Mouse (Mus musculus): Measurements from ENCODE around the gene Tesc. TPM values are rescaled to one million over a fixed set of nuclear protein-coding genes. Genes with fewer than 3 reads are reported as not detected.
A peak's percentile ranks its signal among the peaks of the same experiment; 100 is the strongest.

Gene Tesc
- total and polyA plus RNA-seq, 2 experiments from 2014 or later, result 3.8 to 6.9 TPM

DNA sequence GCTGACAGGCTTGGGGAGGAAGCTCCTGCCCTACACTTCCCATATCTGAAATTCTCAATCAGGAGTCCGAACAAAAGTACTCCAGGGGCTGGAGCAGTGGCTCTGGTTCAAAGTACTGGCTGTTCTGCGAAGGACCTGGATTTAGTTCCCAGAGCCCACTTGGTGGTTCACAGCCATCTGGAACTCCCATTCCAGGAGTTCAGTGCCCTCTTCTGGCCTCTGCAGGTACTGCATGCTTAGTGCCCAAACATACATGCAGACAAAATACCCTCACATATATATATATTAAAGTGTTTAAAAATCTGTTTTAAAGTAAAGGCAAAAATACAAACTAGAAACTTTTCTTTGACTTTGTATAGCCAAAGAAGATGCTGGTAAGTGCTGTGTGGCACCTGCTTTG, 63.3 kb downstream of the Tesc start:
- 100% methylated on average over 2 of the region's 2 CpGs for WGBS
- H3K36me3 ChIP-seq (ENCODE audit: insufficient read depth, low read length), result peaks cover 19% of the 10 kb centered on the region
- no peaks in the 10 kb centered on the region for H3K9me3 ChIP-seq (ENCODE audit: low read length)
- H3K4me3 ChIP-seq (ENCODE audit: low read length), result no peak overlapping the region
- DNase-seq (ENCODE audit: low spot score), result no peak
- no peak for ATAC-seq
- no peak overlapping the region for H3K9ac ChIP-seq (replicated peaks; ENCODE audit: low read length)
- no peak overlapping the region for H3K27ac ChIP-seq
- H3K27me3 ChIP-seq (ENCODE audit: insufficient read depth, low read length), result no peaks in the 10 kb centered on the region
- H3K4me1 ChIP-seq (ENCODE audit: insufficient read depth, low read length), result peaks cover 8% of the 10 kb centered on the region
- H3K4me2 ChIP-seq (ENCODE audit: low read depth, low read length), result no peak overlapping the region
- TF ChIP-seq CTCF (IDR thresholded peaks at IDR 0.05; ENCODE audit: low read depth), result peak; percentile 58

GRCm38 (mm10) chr5:118093321-118094035, 65.9 kb downstream of the Tesc start:
- Histone ChIP-seq H3K36me3 (ENCODE audit: insufficient read depth, low read length) (peaks cover 19% of the 10 kb centered on the region), H3K4me1 (ENCODE audit: insufficient read depth, low read length) (peaks cover 8% of the 10 kb centered on the region; the same call in 1 of the 2 replicates), H3K4me2 (ENCODE audit: low read depth, low read length) (no peak overlapping the region), H3K9ac (replicated peaks; ENCODE audit: low read length) (no peak overlapping the region), H3K27ac (peak overlapping the region; percentile 32; the same call in 1 of the 2 replicates), H3K9me3 (ENCODE audit: low read length) (no peaks in the 10 kb centered on the region), H3K4me3 (ENCODE audit: low read length) (no peak overlapping the region), H3K27me3 (ENCODE audit: insufficient read depth, low read length) (no peaks in the 10 kb centered on the region)
- peak; percentile 57 for TF ChIP-seq CTCF (IDR thresholded peaks at IDR 0.05; ENCODE audit: low read depth)
- peak; percentile 30; the same call in 1 of the 2 replicates for ATAC-seq
- peak; percentile 58 for DNase-seq (ENCODE audit: low spot score)
- 50% methylated on average over 11 of the region's 11 CpGs for WGBS

- H3K9ac ChIP-seq (replicated peaks; ENCODE audit: low read length), result no peak overlapping the region
- 0 out of 2 replicates have a peak overlapping the region, but pooled peaks have one; percentile 11 for H3K27ac ChIP-seq
- no peak overlapping the region for H3K4me2 ChIP-seq (ENCODE audit: low read depth, low read length)
- no peak for ATAC-seq
- no peak for DNase-seq (ENCODE audit: low spot score)
- H3K4me3 ChIP-seq (ENCODE audit: low read length), result no peak overlapping the region
- 75% methylated on average over 11 of the region's 11 CpGs for WGBS
- no peaks in the 10 kb centered on the region for H3K4me1 ChIP-seq (ENCODE audit: insufficient read depth, low read length)
- peaks cover 19% of the 10 kb centered on the region for H3K36me3 ChIP-seq (ENCODE audit: insufficient read depth, low read length)
- H3K9me3 ChIP-seq (ENCODE audit: low read length), result no peaks in the 10 kb centered on the region
- TF ChIP-seq CTCF (IDR thresholded peaks at IDR 0.05; ENCODE audit: low read depth), result no peak
- H3K27me3 ChIP-seq (ENCODE audit: insufficient read depth, low read length), result no peaks in the 10 kb centered on the region
These were observed 67.9 kb downstream of the Tesc start for GRCm38 (mm10) chr5:118095433-118095832.

GRCm38 (mm10) chr5:118095849-118096248, 68.3 kb downstream of the Tesc start:
- H3K9me3 ChIP-seq (ENCODE audit: low read length), result no peaks in the 10 kb centered on the region
- H3K4me3 ChIP-seq (ENCODE audit: low read length), result no peak overlapping the region
- H3K9ac ChIP-seq (replicated peaks; ENCODE audit: low read length), result no peak overlapping the region
- no peak overlapping the region for H3K4me2 ChIP-seq (ENCODE audit: low read depth, low read length)
- DNase-seq (ENCODE audit: low spot score) (no peak), ATAC-seq (no peak)
- no peaks in the 10 kb centered on the region for H3K27me3 ChIP-seq (ENCODE audit: insufficient read depth, low read length)
- H3K4me1 ChIP-seq (ENCODE audit: insufficient read depth, low read length), result no peaks in the 10 kb centered on the region
- H3K27ac ChIP-seq, result 0 out of 2 replicates have a peak overlapping the region, but pooled peaks have one; percentile 11
- no peak for TF ChIP-seq CTCF (IDR thresholded peaks at IDR 0.05; ENCODE audit: low read depth)
- peaks cover 16% of the 10 kb centered on the region for H3K36me3 ChIP-seq (ENCODE audit: insufficient read depth, low read length)
- 87% methylated on average over 4 of the region's 4 CpGs for WGBS

- 58% methylated on average over 3 of the region's 3 CpGs for WGBS
These were observed 68.8 kb downstream of the Tesc start for GRCm38 (mm10) chr5:118096317-118096716.

DNA sequence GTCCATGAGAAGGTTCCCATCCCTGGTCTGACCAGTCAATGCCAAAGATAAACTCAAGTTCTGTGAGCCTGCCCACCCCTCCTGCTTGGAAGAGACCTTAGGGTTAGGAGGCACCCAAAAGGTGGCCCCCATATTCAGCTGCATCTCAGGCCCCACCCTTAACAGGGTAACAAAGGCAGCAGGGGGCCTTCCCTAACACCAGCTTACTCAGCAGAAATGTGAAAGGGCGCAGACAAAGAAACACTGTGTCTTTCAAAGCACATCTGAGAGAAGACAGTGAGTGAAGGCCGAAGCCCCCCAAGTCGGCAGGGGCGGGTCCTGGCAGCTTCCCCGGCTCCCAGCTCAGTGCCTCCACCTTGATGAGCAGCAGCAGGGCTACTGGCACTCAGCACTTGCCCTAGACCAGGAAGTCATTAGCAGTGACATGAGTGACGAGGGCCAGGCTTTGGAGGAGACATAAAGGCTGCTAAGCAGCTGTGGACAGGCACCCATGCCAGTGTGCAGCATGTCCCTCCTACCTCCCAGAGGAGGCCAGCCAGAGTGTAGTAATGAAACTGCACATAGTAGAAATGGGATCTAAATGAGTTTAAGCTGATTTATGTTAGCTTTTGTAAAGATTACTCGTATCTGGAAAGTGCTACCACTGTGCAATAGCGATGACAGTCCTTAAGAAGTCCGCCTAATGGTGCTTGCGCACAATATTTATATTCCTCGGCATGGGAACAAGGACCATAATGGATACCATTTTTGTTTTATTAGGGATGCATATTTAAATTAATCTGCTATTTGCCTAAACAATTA, 71.7 kb downstream of the Tesc start:
- 0 out of 2 replicates have a peak overlapping the region, but pooled peaks have one; percentile 5 for H3K9ac ChIP-seq (replicated peaks; ENCODE audit: low read length)
- H3K27ac ChIP-seq, result peak overlapping the region; percentile 36; the same call in 1 of the 2 replicates
- no peak for TF ChIP-seq CTCF (IDR thresholded peaks at IDR 0.05; ENCODE audit: low read depth)
- peak; percentile 62 for DNase-seq (ENCODE audit: low spot score)
- no peaks in the 10 kb centered on the region for H3K9me3 ChIP-seq (ENCODE audit: low read length)
- H3K27me3 ChIP-seq (ENCODE audit: insufficient read depth, low read length), result no peaks in the 10 kb centered on the region
- 51% methylated on average over 11 of the region's 11 CpGs for WGBS
- no peak overlapping the region for H3K4me2 ChIP-seq (ENCODE audit: low read depth, low read length)
- H3K4me1 ChIP-seq (ENCODE audit: insufficient read depth, low read length), result no peaks in the 10 kb centered on the region
- no peaks in the 10 kb centered on the region; the same call in 1 of the 2 replicates for H3K36me3 ChIP-seq (ENCODE audit: insufficient read depth, low read length)
- peak; percentile 52; the same call in 1 of the 2 replicates for ATAC-seq
- no peak overlapping the region for H3K4me3 ChIP-seq (ENCODE audit: low read length)

More at GRCm38 (mm10) chr5:118096317-118096716, 68.8 kb downstream of the Tesc start:
- Histone ChIP-seq H3K36me3 (ENCODE audit: insufficient read depth, low read length) (peaks cover 11% of the 10 kb centered on the region), H3K27me3 (ENCODE audit: insufficient read depth, low read length) (no peaks in the 10 kb centered on the region), H3K27ac (peak overlapping the region; percentile 11; the same call in 1 of the 2 replicates), H3K4me1 (ENCODE audit: insufficient read depth, low read length) (no peaks in the 10 kb centered on the region), H3K4me2 (ENCODE audit: low read depth, low read length) (no peak overlapping the region), H3K9ac (replicated peaks; ENCODE audit: low read length) (no peak overlapping the region), H3K9me3 (ENCODE audit: low read length) (no peaks in the 10 kb centered on the region), H3K4me3 (ENCODE audit: low read length) (no peak overlapping the region)
- ATAC-seq (0 out of 2 replicates have a peak, but pooled peaks have one; percentile 38), DNase-seq (ENCODE audit: low spot score) (no peak)
- TF ChIP-seq CTCF (IDR thresholded peaks at IDR 0.05; ENCODE audit: low read depth), result no peak
